Mouse (Mus musculus): Measurements from ENCODE around the gene Dock9. TPM values are rescaled to one million over a fixed set of nuclear protein-coding genes. Genes with fewer than 3 reads are reported as not detected.

The Dock9 gene
- polyA plus RNA-seq, 1 experiment from 2014 or later: 8.5 TPM

DNA sequence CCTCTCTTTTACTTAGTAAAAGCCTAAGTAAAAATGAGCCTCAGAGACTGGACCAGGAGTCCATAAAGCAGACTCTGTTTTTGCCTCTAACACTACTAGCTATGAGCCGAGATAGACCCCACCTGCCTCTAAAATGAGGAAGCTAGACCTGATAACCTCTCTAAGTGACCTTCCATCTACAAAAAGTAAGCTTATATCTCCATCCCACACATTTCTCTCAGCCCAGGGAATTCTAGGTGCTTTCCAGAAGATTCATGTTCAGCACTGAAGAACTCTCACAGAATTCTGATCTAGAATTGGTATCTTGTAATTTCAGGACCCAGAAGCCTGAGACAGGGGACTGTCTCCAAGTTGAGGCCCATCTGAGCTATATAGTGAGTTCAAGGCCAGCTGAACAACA, 12.2 kb downstream of the Dock9 start:
- ATAC-seq: no peak
- no peak overlapping the region for H3K27ac ChIP-seq (ENCODE audit: low read depth, low read length)
- no peaks in the 10 kb centered on the region for H3K27me3 ChIP-seq (replicated peaks; ENCODE audit: control insufficient read depth, insufficient read depth, low read length)
- WGBS: 86% methylated on average over 1 of the region's 1 CpGs
- no peak for DNase-seq (ENCODE audit: low spot score)
- no peaks in the 10 kb centered on the region for H3K9me3 ChIP-seq (replicated peaks; ENCODE audit: control insufficient read depth, low read length)
- H3K9ac ChIP-seq (ENCODE audit: low read length): no peak overlapping the region
- no peaks in the 10 kb centered on the region for H3K36me3 ChIP-seq (ENCODE audit: control insufficient read depth, insufficient read depth, low read length)
- H3K4me2 ChIP-seq (ENCODE audit: low read length): no peak overlapping the region
- no peak overlapping the region for H3K4me3 ChIP-seq (ENCODE audit: low read depth, low read length)
- H3K4me1 ChIP-seq (ENCODE audit: control insufficient read depth, insufficient read depth, low read length): no peaks in the 10 kb centered on the region

DNA sequence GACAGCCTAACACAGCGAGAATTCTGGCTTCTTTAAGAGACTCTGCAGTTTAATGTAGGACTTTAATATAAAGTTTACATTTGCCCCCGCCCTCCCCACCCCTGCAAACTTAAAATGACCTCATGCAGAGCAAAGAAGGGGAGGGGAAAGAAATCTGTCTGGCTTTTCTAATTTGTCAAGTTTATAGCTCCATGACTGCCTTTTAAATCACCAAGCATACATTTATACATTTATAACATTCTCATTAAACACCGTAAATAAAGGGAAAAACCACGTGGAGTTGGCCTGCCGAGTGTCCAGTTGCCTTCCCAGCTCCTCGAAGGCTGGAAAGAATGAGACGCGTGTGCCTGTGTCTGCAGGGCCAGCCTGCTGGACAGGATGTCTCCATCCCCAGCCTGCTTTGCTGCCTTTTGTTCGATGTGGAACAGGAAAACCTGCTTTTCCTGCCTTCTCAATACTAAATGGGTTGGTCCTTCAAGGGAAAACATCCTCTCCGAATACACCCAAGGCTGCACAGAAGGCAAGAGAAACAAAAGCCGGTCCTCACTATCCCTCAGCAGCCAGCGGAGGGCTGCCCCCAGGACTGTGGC, 16.6 kb downstream of the Dock9 start:
- H3K9ac ChIP-seq (ENCODE audit: low read length): no peak overlapping the region
- H3K4me1 ChIP-seq (ENCODE audit: control insufficient read depth, insufficient read depth, low read length): no peaks in the 10 kb centered on the region
- no peak for ATAC-seq
- H3K9me3 ChIP-seq (replicated peaks; ENCODE audit: control insufficient read depth, low read length): no peaks in the 10 kb centered on the region
- no peaks in the 10 kb centered on the region for H3K36me3 ChIP-seq (ENCODE audit: control insufficient read depth, insufficient read depth, low read length)
- WGBS: 61% methylated on average over 12 of the region's 12 CpGs
- H3K27ac ChIP-seq (ENCODE audit: low read depth, low read length): no peak overlapping the region
- no peak for DNase-seq (ENCODE audit: low spot score)
- no peak overlapping the region for H3K4me3 ChIP-seq (ENCODE audit: low read depth, low read length)
- no peak overlapping the region for H3K4me2 ChIP-seq (ENCODE audit: low read length)
- no peaks in the 10 kb centered on the region for H3K27me3 ChIP-seq (replicated peaks; ENCODE audit: control insufficient read depth, insufficient read depth, low read length)

DNA sequence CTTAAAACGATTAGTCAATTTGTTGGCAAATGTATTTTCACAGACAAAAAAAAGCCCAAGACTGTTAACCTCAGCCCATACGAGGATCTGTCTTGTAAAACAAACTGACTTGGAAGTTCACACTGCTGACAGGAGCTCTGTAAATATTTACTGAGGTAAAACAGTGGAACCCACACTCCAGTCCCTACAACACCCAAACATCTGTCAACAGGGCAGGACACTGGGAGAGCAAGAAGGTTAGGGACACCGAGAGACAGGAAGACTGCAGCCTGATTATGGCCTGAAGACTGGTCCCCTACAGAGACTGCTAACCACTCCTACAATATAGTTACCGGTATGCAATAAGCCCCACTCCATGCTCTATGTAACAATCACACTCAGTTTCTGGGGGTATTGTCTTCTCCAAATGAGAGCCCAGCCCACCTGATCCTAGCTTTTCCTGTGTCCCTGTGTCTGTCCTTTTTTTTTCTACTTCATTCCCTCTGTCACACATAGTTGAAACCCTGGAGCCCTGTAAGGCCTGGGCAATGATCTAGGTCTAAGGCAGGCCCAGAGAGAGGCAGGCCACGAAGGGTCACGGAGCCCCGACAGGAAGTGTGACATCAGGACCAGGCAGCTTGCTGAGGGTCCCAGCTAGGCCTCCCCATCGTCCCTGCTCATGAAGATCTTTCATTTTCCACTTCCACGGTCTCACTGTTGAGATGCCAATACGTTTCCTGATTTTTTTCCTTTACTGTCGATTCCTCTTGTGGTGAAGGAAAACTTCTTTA, 17.3 kb downstream of the Dock9 start:
- Histone ChIP-seq H3K4me1 (ENCODE audit: control insufficient read depth, insufficient read depth, low read length) (no peaks in the 10 kb centered on the region), H3K36me3 (ENCODE audit: control insufficient read depth, insufficient read depth, low read length) (no peaks in the 10 kb centered on the region), H3K9ac (ENCODE audit: low read length) (no peak overlapping the region), H3K4me3 (ENCODE audit: low read depth, low read length) (no peak overlapping the region), H3K4me2 (ENCODE audit: low read length) (no peak overlapping the region), H3K27ac (ENCODE audit: low read depth, low read length) (no peak overlapping the region), H3K27me3 (replicated peaks; ENCODE audit: control insufficient read depth, insufficient read depth, low read length) (no peaks in the 10 kb centered on the region), H3K9me3 (replicated peaks; ENCODE audit: control insufficient read depth, low read length) (no peaks in the 10 kb centered on the region)
- no peak for ATAC-seq
- DNase-seq (ENCODE audit: low spot score): no peak
- WGBS: 77% methylated on average over 11 of the region's 11 CpGs

DNA sequence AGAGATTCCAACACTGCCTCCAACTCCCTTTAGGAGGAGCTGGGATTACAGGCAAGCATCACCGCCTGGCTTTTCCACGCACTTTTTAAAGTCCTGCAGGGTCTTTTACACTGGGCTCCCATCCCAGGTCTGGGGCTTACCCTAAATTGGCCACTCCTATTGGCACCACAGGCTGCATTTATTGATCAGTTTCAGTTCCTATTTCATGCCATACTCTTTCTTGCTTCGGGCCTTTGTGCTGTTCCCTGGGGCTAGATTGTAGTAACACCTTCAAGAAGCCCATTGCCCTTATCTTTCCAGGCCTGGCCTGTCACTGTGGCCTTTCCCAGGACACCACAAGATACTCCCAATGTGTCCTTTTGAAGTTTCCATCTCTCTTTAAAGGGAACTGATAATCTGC, 18.0 kb downstream of the Dock9 start:
- Histone ChIP-seq H3K9me3 (replicated peaks; ENCODE audit: control insufficient read depth, low read length) (no peaks in the 10 kb centered on the region), H3K4me1 (ENCODE audit: control insufficient read depth, insufficient read depth, low read length) (no peaks in the 10 kb centered on the region), H3K27me3 (replicated peaks; ENCODE audit: control insufficient read depth, insufficient read depth, low read length) (no peaks in the 10 kb centered on the region), H3K36me3 (ENCODE audit: control insufficient read depth, insufficient read depth, low read length) (no peaks in the 10 kb centered on the region), H3K9ac (ENCODE audit: low read length) (no peak overlapping the region), H3K4me3 (ENCODE audit: low read depth, low read length) (no peak overlapping the region), H3K27ac (ENCODE audit: low read depth, low read length) (no peak overlapping the region), H3K4me2 (ENCODE audit: low read length) (no peak overlapping the region)
- no peak for DNase-seq (ENCODE audit: low spot score)
- WGBS: 80% methylated on average over 3 of the region's 3 CpGs
- no peak for ATAC-seq

DNA sequence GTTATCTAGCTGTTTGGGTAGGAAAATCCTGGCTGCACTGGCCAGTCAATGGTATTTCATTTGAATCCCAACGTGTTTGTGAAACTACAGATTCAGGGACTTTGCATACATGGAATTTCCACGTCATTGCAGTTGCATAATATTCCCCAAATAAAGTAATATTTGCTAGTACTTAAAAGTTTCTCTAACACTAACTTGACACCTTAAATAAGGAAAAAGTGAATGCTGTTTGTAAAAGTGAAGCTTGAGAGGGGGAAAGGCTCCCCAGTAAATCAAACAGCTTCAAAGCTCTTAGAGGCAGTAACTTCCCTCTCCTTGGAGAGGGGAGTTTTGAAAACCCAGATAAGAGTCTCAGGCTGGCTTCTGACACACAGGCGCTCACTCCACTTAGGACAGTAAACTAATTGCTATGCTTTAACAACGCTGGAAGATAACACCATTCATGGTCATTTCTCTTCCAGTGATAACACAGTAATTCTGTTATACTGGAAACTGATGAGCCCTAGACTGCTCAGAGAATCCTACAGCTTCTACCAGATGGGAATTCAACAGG, 20.3 kb downstream of the Dock9 start:
- Histone ChIP-seq H3K9me3 (replicated peaks; ENCODE audit: control insufficient read depth, low read length) (no peaks in the 10 kb centered on the region), H3K4me2 (ENCODE audit: low read length) (no peak overlapping the region), H3K4me1 (ENCODE audit: control insufficient read depth, insufficient read depth, low read length) (no peaks in the 10 kb centered on the region), H3K27ac (ENCODE audit: low read depth, low read length) (no peak overlapping the region), H3K9ac (ENCODE audit: low read length) (no peak overlapping the region), H3K4me3 (ENCODE audit: low read depth, low read length) (no peak overlapping the region), H3K36me3 (ENCODE audit: control insufficient read depth, insufficient read depth, low read length) (no peaks in the 10 kb centered on the region), H3K27me3 (replicated peaks; ENCODE audit: control insufficient read depth, insufficient read depth, low read length) (no peaks in the 10 kb centered on the region)
- no peak for DNase-seq (ENCODE audit: low spot score)
- no peak for ATAC-seq
- WGBS: 90% methylated on average over 4 of the region's 4 CpGs

DNA sequence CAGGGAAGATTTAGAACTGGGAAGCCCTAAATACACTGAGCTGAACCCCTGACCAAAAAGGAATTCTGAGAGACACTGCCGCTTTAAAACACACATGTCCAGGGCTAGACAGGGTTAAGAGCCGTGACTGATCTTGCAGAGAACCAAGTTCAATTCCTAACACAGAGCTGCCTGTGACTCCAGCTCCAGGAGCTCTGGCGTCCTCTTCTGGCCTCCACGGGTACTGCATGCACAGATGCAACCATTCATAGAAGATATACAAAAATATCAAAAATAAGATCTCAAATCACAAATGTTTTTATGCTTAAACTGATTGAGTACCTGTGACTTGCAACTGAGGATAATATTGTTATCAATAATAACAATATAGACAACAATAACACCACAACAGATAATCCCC, 20.9 kb downstream of the Dock9 start:
- no peak overlapping the region for H3K4me3 ChIP-seq (ENCODE audit: low read depth, low read length)
- no peaks in the 10 kb centered on the region for H3K36me3 ChIP-seq (ENCODE audit: control insufficient read depth, insufficient read depth, low read length)
- DNase-seq (ENCODE audit: low spot score): no peak
- 88% methylated on average over 4 of the region's 4 CpGs for WGBS
- H3K27ac ChIP-seq (ENCODE audit: low read depth, low read length): no peak overlapping the region
- no peaks in the 10 kb centered on the region for H3K27me3 ChIP-seq (replicated peaks; ENCODE audit: control insufficient read depth, insufficient read depth, low read length)
- H3K9me3 ChIP-seq (replicated peaks; ENCODE audit: control insufficient read depth, low read length): no peaks in the 10 kb centered on the region
- H3K4me2 ChIP-seq (ENCODE audit: low read length): no peak overlapping the region
- no peak for ATAC-seq
- H3K4me1 ChIP-seq (ENCODE audit: control insufficient read depth, insufficient read depth, low read length): no peaks in the 10 kb centered on the region
- no peak overlapping the region for H3K9ac ChIP-seq (ENCODE audit: low read length)

DNA sequence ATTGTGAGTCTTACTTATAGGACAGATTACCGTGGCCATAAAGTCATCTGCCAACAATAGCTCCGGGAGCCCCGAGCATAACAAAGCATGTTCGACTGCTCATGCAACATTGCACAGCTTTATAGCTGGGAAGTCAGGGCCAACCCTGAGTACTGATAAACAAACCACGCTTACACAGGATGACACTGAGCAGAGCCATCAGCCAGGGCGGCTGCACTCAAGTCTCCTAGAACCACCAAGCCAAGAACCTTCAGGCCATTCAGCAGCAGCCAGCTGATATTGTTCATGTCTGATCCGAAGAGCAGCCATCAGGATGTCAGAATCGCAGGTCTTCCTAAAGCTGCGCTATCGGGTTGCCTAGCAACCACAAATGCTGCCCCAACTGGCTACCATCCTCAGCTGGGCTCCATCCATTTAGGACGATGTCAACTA, 35.6 kb downstream of the Dock9 start:
- Histone ChIP-seq H3K27me3 (replicated peaks; ENCODE audit: control insufficient read depth, insufficient read depth, low read length) (no peaks in the 10 kb centered on the region), H3K4me3 (ENCODE audit: low read depth, low read length) (no peak overlapping the region), H3K27ac (ENCODE audit: low read depth, low read length) (no peak overlapping the region), H3K9ac (ENCODE audit: low read length) (no peak overlapping the region), H3K36me3 (ENCODE audit: control insufficient read depth, insufficient read depth, low read length) (no peaks in the 10 kb centered on the region), H3K4me2 (ENCODE audit: low read length) (no peak overlapping the region), H3K9me3 (replicated peaks; ENCODE audit: control insufficient read depth, low read length) (no peaks in the 10 kb centered on the region), H3K4me1 (ENCODE audit: control insufficient read depth, insufficient read depth, low read length) (no peaks in the 10 kb centered on the region)
- peak; percentile 42 for DNase-seq (ENCODE audit: low spot score)
- ATAC-seq: peak; percentile 15; the same call in 1 of the 2 replicates
- WGBS: 71% methylated on average over 11 of the region's 11 CpGs

DNA sequence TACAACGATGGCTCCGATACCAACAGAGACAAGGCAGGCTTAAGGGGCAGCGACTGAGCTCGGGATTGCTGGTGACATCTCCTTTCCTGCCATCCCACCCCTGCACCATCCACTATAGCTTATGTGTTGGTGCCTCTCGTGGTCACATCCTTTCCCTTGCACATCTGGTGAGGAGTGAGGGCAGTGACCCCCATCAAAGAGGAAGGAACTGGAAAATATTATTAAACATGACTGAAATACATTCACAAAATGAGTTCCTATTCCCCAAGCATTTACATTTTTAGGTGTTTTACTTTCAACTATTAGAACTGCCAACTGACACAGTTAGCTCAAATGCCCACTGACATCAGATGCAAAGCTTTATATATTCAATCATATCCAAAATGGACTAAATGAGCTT, 37.2 kb downstream of the Dock9 start:
- Histone ChIP-seq H3K4me1 (ENCODE audit: control insufficient read depth, insufficient read depth, low read length) (no peaks in the 10 kb centered on the region), H3K4me2 (ENCODE audit: low read length) (no peak overlapping the region), H3K9me3 (replicated peaks; ENCODE audit: control insufficient read depth, low read length) (no peaks in the 10 kb centered on the region), H3K9ac (ENCODE audit: low read length) (no peak overlapping the region), H3K4me3 (ENCODE audit: low read depth, low read length) (no peak overlapping the region), H3K27ac (ENCODE audit: low read depth, low read length) (no peak overlapping the region), H3K27me3 (replicated peaks; ENCODE audit: control insufficient read depth, insufficient read depth, low read length) (no peaks in the 10 kb centered on the region), H3K36me3 (ENCODE audit: control insufficient read depth, insufficient read depth, low read length) (no peaks in the 10 kb centered on the region)
- no peak for ATAC-seq
- 88% methylated on average over 5 of the region's 5 CpGs for WGBS
- DNase-seq (ENCODE audit: low spot score): no peak

DNA sequence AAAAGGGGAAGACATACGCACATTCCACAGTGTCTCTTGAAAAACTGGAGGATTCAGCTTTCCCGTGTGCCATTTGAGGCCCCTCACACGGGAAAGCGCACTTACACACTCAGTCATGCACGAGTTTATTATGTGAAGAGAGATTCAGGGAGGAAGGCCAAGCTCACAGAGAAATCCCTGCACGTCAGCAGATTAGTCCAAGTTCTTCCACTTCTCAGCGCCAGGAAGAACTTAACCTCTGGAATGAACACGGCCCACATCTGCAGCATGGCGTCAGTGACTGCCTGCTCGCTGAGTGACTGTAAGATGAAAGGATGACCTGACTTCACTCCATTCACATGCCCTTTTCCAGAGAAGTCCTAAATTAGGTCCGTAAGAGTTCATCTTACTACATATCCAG, 43.5 kb downstream of the Dock9 start:
- Histone ChIP-seq H3K36me3 (ENCODE audit: control insufficient read depth, insufficient read depth, low read length) (no peaks in the 10 kb centered on the region), H3K4me1 (ENCODE audit: control insufficient read depth, insufficient read depth, low read length) (no peaks in the 10 kb centered on the region), H3K4me3 (ENCODE audit: low read depth, low read length) (no peak overlapping the region), H3K9ac (ENCODE audit: low read length) (no peak overlapping the region), H3K27ac (ENCODE audit: low read depth, low read length) (no peak overlapping the region), H3K9me3 (replicated peaks; ENCODE audit: control insufficient read depth, low read length) (no peaks in the 10 kb centered on the region), H3K4me2 (ENCODE audit: low read length) (no peak overlapping the region), H3K27me3 (replicated peaks; ENCODE audit: control insufficient read depth, insufficient read depth, low read length) (no peaks in the 10 kb centered on the region)
- DNase-seq (ENCODE audit: low spot score): no peak
- ATAC-seq: no peak
- 49% methylated on average over 11 of the region's 11 CpGs for WGBS

Measured in forebrain, embryonic 14.5 days (tissue).